Mouse (Mus musculus): ENCODE measurements around the gene Gnat1. TPM values are rescaled to one million over a fixed set of nuclear protein-coding genes. Genes with fewer than 3 reads are reported as not detected.

The Gnat1 gene
- polyA plus RNA-seq, 1 experiment from 2014 or later, result 4.7 TPM

DNA sequence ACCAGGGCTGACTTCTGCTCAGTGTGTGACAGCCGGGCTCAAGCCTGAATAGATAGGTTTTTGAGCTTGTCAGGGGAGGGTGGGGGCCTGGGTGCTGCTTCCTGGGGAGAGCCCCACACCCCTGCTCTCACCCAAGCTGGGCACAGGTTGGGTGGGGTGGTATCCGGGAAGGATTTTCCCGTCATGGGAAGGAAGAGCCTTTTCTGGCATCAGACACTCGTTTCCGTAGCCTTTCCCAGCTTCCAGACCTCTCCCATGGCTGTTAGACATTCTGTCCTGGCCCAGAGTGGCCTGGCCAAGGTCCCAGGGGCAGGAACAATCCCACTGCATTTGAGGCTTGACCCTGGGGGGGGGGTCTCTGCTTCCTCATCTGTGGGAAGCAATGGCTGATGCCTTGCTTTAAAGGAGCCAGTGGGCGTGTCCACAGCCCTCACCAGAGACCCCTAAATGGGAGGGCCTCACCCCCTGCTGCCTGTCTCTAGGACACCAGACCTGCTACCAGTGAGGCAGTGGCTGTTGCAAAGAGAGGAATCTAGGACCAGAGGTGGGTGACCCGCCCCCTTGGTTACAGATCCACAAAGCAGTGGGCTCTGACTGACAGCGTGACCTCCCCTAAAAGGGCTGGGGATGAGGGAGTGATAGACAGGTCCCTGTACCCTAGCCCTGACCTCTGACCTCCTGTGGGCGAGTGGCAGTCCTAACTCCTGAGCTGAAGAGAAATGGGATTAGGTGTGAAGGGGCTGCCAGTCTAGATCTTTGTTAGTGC lies 17.5 kb upstream of the Gnat1 start:
- ATAC-seq (ENCODE audit: low FRiP score, low TSS enrichment), result no peak
- no peak overlapping the region for H3K4me3 ChIP-seq (ENCODE audit: low read length)
- WGBS, result 42% methylated on average over 9 of the region's 9 CpGs
- H3K36me3 ChIP-seq (ENCODE audit: control insufficient read depth, insufficient read depth, low read length), result peaks cover 28% of the 10 kb centered on the region
- H3K9me3 ChIP-seq (ENCODE audit: control insufficient read depth, low read length), result no peaks in the 10 kb centered on the region
- H3K27me3 ChIP-seq (ENCODE audit: control insufficient read depth, insufficient read depth, low read length), result no peaks in the 10 kb centered on the region
- peak overlapping the region; percentile 87; the same call in 1 of the 2 replicates for H3K27ac ChIP-seq (ENCODE audit: low read depth, low read length)
- no peak overlapping the region; the same call in 1 of the 2 replicates for H3K9ac ChIP-seq (ENCODE audit: low read depth, low read length)
- peaks cover 77% of the 10 kb centered on the region for H3K4me1 ChIP-seq (ENCODE audit: control insufficient read depth, insufficient read depth, low read length)
- H3K4me2 ChIP-seq (replicated peaks; ENCODE audit: low read depth, low read length), result no peak overlapping the region

- no peak for ATAC-seq (ENCODE audit: low FRiP score, low TSS enrichment)
- Histone ChIP-seq H3K4me3 (ENCODE audit: low read length) (no peak overlapping the region), H3K4me2 (replicated peaks; ENCODE audit: low read depth, low read length) (no peak overlapping the region), H3K4me1 (ENCODE audit: control insufficient read depth, insufficient read depth, low read length) (peaks cover 68% of the 10 kb centered on the region), H3K27me3 (ENCODE audit: control insufficient read depth, insufficient read depth, low read length) (no peaks in the 10 kb centered on the region), H3K36me3 (ENCODE audit: control insufficient read depth, insufficient read depth, low read length) (peaks cover 38% of the 10 kb centered on the region), H3K9ac (ENCODE audit: low read depth, low read length) (peak overlapping the region; percentile 8; the same call in 1 of the 2 replicates), H3K27ac (ENCODE audit: low read depth, low read length) (peak overlapping the region; percentile 5; the same call in 1 of the 2 replicates), H3K9me3 (ENCODE audit: control insufficient read depth, low read length) (no peaks in the 10 kb centered on the region)
- WGBS, result 41% methylated on average over 6 of the region's 6 CpGs
Observed at GRCm38 (mm10) chr9:107696106-107696479, 16.6 kb upstream of the Gnat1 start.

DNA sequence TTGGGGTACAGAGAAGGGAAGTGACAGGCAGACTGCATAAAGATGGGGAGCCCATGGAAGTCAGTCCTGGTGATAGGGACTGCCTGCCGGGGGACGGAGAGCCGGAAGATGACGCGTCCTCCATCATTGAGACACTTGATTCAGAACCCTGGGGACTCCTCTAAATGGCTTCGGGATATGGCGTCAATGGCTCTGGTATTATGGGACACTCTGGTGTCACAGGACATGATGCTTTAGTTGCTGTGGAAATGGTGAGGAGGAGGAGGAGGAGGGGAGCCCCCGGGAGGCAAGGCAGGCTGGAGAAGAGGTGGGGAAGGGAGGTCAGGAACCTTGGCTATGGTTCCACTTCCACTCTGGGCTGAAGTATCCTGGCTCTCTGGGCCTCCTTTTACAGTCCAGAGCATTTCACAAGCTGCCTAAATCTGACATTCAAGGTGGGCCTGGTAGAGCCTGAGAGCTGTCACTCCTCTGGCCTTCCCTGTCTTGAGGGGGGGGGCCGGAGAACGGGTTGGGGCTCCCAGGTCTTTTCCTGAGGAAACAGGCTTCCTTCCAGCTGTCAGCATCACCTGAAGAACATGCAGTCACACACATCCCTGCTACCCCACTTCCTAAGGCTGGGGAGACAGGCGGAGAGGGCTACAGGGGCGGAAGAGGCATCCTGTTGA lies 16.1 kb upstream of the Gnat1 start:
- peak overlapping the region; percentile 5; the same call in 1 of the 2 replicates for H3K27ac ChIP-seq (ENCODE audit: low read depth, low read length)
- peak overlapping the region; percentile 8; the same call in 1 of the 2 replicates for H3K9ac ChIP-seq (ENCODE audit: low read depth, low read length)
- no peaks in the 10 kb centered on the region for H3K9me3 ChIP-seq (ENCODE audit: control insufficient read depth, low read length)
- ATAC-seq (ENCODE audit: low FRiP score, low TSS enrichment), result no peak
- no peak overlapping the region for H3K4me2 ChIP-seq (replicated peaks; ENCODE audit: low read depth, low read length)
- no peak overlapping the region for H3K4me3 ChIP-seq (ENCODE audit: low read length)
- 74% methylated on average over 12 of the region's 12 CpGs for WGBS
- no peaks in the 10 kb centered on the region for H3K27me3 ChIP-seq (ENCODE audit: control insufficient read depth, insufficient read depth, low read length)
- H3K4me1 ChIP-seq (ENCODE audit: control insufficient read depth, insufficient read depth, low read length), result peaks cover 63% of the 10 kb centered on the region
- H3K36me3 ChIP-seq (ENCODE audit: control insufficient read depth, insufficient read depth, low read length), result peaks cover 42% of the 10 kb centered on the region

DNA sequence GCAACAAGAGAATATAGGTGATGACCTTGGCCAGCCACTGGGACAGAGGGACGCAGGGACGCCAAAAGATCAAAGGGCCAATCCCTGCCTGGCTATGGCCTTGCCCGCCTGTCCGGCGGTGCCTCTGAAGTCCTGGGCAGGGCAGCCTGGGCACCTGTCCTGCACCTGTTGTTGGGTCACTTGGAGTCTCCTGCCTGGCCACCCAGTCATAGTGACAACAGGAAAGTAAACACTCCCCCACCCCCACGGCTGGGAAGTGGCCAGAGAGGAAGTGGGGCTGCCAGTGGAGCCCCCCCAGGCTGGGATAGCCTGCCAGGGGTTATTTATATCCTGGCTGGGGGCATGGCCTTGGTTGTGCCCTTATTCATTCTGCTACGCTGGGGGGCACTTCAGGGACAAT lies 15.1 kb upstream of the Gnat1 start:
- Histone ChIP-seq H3K4me1 (ENCODE audit: control insufficient read depth, insufficient read depth, low read length) (peaks cover 54% of the 10 kb centered on the region), H3K4me3 (ENCODE audit: low read length) (no peak overlapping the region), H3K27me3 (ENCODE audit: control insufficient read depth, insufficient read depth, low read length) (no peaks in the 10 kb centered on the region), H3K9me3 (ENCODE audit: control insufficient read depth, low read length) (no peaks in the 10 kb centered on the region), H3K27ac (ENCODE audit: low read depth, low read length) (0 out of 2 replicates have a peak overlapping the region, but pooled peaks have one; percentile 26), H3K36me3 (ENCODE audit: control insufficient read depth, insufficient read depth, low read length) (peaks cover 49% of the 10 kb centered on the region), H3K4me2 (replicated peaks; ENCODE audit: low read depth, low read length) (no peak overlapping the region), H3K9ac (ENCODE audit: low read depth, low read length) (no peak overlapping the region)
- ATAC-seq (ENCODE audit: low FRiP score, low TSS enrichment), result no peak
- WGBS, result 52% methylated on average over 7 of the region's 7 CpGs

- Histone ChIP-seq H3K9ac (ENCODE audit: low read depth, low read length) (no peak overlapping the region), H3K4me1 (ENCODE audit: control insufficient read depth, insufficient read depth, low read length) (peaks cover 42% of the 10 kb centered on the region), H3K27ac (ENCODE audit: low read depth, low read length) (no peak overlapping the region), H3K9me3 (ENCODE audit: control insufficient read depth, low read length) (no peaks in the 10 kb centered on the region), H3K4me2 (replicated peaks; ENCODE audit: low read depth, low read length) (no peak overlapping the region), H3K36me3 (ENCODE audit: control insufficient read depth, insufficient read depth, low read length) (peaks cover 58% of the 10 kb centered on the region), H3K27me3 (ENCODE audit: control insufficient read depth, insufficient read depth, low read length) (no peaks in the 10 kb centered on the region), H3K4me3 (ENCODE audit: low read length) (no peak overlapping the region)
- no peak for ATAC-seq (ENCODE audit: low FRiP score, low TSS enrichment)
- WGBS, result 75% methylated on average over 4 of the region's 4 CpGs
Observed at GRCm38 (mm10) chr9:107693433-107693987, 14.0 kb upstream of the Gnat1 start.

- no peak overlapping the region for H3K4me2 ChIP-seq (replicated peaks; ENCODE audit: low read depth, low read length)
- 73% methylated on average over 5 of the region's 5 CpGs for WGBS
- no peaks in the 10 kb centered on the region for H3K27me3 ChIP-seq (ENCODE audit: control insufficient read depth, insufficient read depth, low read length)
- peaks cover 62% of the 10 kb centered on the region for H3K36me3 ChIP-seq (ENCODE audit: control insufficient read depth, insufficient read depth, low read length)
- H3K4me3 ChIP-seq (ENCODE audit: low read length), result no peak overlapping the region
- H3K9me3 ChIP-seq (ENCODE audit: control insufficient read depth, low read length), result no peaks in the 10 kb centered on the region
- peaks cover 35% of the 10 kb centered on the region for H3K4me1 ChIP-seq (ENCODE audit: control insufficient read depth, insufficient read depth, low read length)
- no peak for ATAC-seq (ENCODE audit: low FRiP score, low TSS enrichment)
- no peak overlapping the region for H3K9ac ChIP-seq (ENCODE audit: low read depth, low read length)
- no peak overlapping the region for H3K27ac ChIP-seq (ENCODE audit: low read depth, low read length)
Observed at GRCm38 (mm10) chr9:107692785-107693184, 13.3 kb upstream of the Gnat1 start.

- H3K4me1 ChIP-seq (ENCODE audit: control insufficient read depth, insufficient read depth, low read length), result peaks cover 11% of the 10 kb centered on the region
- H3K4me3 ChIP-seq (ENCODE audit: low read length), result no peak overlapping the region
- H3K4me2 ChIP-seq (replicated peaks; ENCODE audit: low read depth, low read length), result no peak overlapping the region
- H3K9me3 ChIP-seq (ENCODE audit: control insufficient read depth, low read length), result no peaks in the 10 kb centered on the region
- ATAC-seq (ENCODE audit: low FRiP score, low TSS enrichment), result no peak
- peaks cover 74% of the 10 kb centered on the region for H3K36me3 ChIP-seq (ENCODE audit: control insufficient read depth, insufficient read depth, low read length)
- no peak overlapping the region for H3K9ac ChIP-seq (ENCODE audit: low read depth, low read length)
- no peak overlapping the region for H3K27ac ChIP-seq (ENCODE audit: low read depth, low read length)
- no peaks in the 10 kb centered on the region for H3K27me3 ChIP-seq (ENCODE audit: control insufficient read depth, insufficient read depth, low read length)
- WGBS, result 76% methylated on average over 8 of the region's 8 CpGs
Observed at GRCm38 (mm10) chr9:107690391-107690790, 10.9 kb upstream of the Gnat1 start.

- H3K9me3 ChIP-seq (ENCODE audit: control insufficient read depth, low read length), result no peaks in the 10 kb centered on the region
- H3K9ac ChIP-seq (ENCODE audit: low read depth, low read length), result no peak overlapping the region
- no peak overlapping the region for H3K27ac ChIP-seq (ENCODE audit: low read depth, low read length)
- H3K4me1 ChIP-seq (ENCODE audit: control insufficient read depth, insufficient read depth, low read length), result no peaks in the 10 kb centered on the region
- no peak overlapping the region for H3K4me3 ChIP-seq (ENCODE audit: low read length)
- WGBS, result 81% methylated on average over 7 of the region's 7 CpGs
- no peak for ATAC-seq (ENCODE audit: low FRiP score, low TSS enrichment)
- H3K36me3 ChIP-seq (ENCODE audit: control insufficient read depth, insufficient read depth, low read length), result peaks cover 80% of the 10 kb centered on the region
- no peaks in the 10 kb centered on the region for H3K27me3 ChIP-seq (ENCODE audit: control insufficient read depth, insufficient read depth, low read length)
- H3K4me2 ChIP-seq (replicated peaks; ENCODE audit: low read depth, low read length), result no peak overlapping the region
Observed at GRCm38 (mm10) chr9:107688939-107689338, 9.4 kb upstream of the Gnat1 start.

DNA sequence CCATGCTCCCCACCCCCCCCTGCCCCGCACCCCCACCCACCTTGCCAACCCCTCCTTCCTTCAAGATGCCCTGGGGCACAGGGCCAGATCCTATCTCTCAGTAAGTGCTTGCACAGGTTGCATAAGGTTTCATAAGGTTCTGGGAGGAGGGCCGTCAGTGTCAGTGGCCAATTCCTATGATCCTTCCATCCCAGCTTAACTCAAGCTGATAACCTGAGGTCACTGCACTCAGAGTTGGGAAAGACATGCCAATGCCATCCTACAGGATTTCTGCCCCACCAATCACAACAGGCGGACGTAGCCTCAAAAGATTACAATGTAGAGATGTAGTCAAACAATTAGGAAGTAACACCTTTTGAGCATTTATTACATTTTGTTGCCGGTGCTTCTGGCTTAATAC lies 8.9 kb upstream of the Gnat1 start:
- H3K36me3 ChIP-seq (ENCODE audit: control insufficient read depth, insufficient read depth, low read length), result peaks cover 85% of the 10 kb centered on the region

More for the DNA sequence above, 8.9 kb upstream of the Gnat1 start:
- Histone ChIP-seq H3K27me3 (ENCODE audit: control insufficient read depth, insufficient read depth, low read length) (no peaks in the 10 kb centered on the region), H3K4me2 (replicated peaks; ENCODE audit: low read depth, low read length) (no peak overlapping the region), H3K27ac (ENCODE audit: low read depth, low read length) (no peak overlapping the region), H3K9ac (ENCODE audit: low read depth, low read length) (no peak overlapping the region), H3K4me3 (ENCODE audit: low read length) (no peak overlapping the region), H3K9me3 (ENCODE audit: control insufficient read depth, low read length) (no peaks in the 10 kb centered on the region), H3K4me1 (ENCODE audit: control insufficient read depth, insufficient read depth, low read length) (no peaks in the 10 kb centered on the region)
- WGBS, result 91% methylated on average over 5 of the region's 5 CpGs
- no peak for ATAC-seq (ENCODE audit: low FRiP score, low TSS enrichment)
